Mouse (Mus musculus): Measurements from ENCODE around the gene Tmprss4. TPM values are rescaled to one million over a fixed set of nuclear protein-coding genes. Genes with fewer than 3 reads are reported as not detected.
A peak's percentile ranks its signal among the peaks of the same experiment; 100 is the strongest.

Tmprss4 gene
- 0.08 and 0.18 TPM in 2 replicates for polyA plus RNA-seq (2012; rRNA removed)

GRCm38 (mm10) chr9:45203797-45204410, at the start of gene Tmprss4:
TSS of gene Tmprss4 (minus strand) at chr9:45204092.
- no peak for DNase-seq (ENCODE audit: extremely low spot score in 1 of 2, low spot score in 1 of 2)

- DNase-seq (ENCODE audit: extremely low spot score in 1 of 2, low spot score in 1 of 2): no peak
Observed at GRCm38 (mm10) chr9:45252395-45252794, 48.5 kb upstream of the Tmprss4 start.

- no peak for DNase-seq (ENCODE audit: extremely low spot score in 1 of 2, low spot score in 1 of 2)
Observed at GRCm38 (mm10) chr9:45251990-45252389, 48.1 kb upstream of the Tmprss4 start.

GRCm38 (mm10) chr9:45251281-45251680, 47.4 kb upstream of the Tmprss4 start:
- DNase-seq (ENCODE audit: extremely low spot score in 1 of 2, low spot score in 1 of 2): no peak

- DNase-seq (ENCODE audit: extremely low spot score in 1 of 2, low spot score in 1 of 2): no peak
Observed at GRCm38 (mm10) chr9:45250306-45250705, 46.4 kb upstream of the Tmprss4 start.

- no peak for DNase-seq (ENCODE audit: extremely low spot score in 1 of 2, low spot score in 1 of 2)
Observed at GRCm38 (mm10) chr9:45247536-45247935, 43.6 kb upstream of the Tmprss4 start.

- DNase-seq (ENCODE audit: extremely low spot score in 1 of 2, low spot score in 1 of 2): no peak
Observed at GRCm38 (mm10) chr9:45246060-45246459, 42.2 kb upstream of the Tmprss4 start.

GRCm38 (mm10) chr9:45245432-45245831, 41.5 kb upstream of the Tmprss4 start:
- no peak for DNase-seq (ENCODE audit: extremely low spot score in 1 of 2, low spot score in 1 of 2)

- no peak for DNase-seq (ENCODE audit: extremely low spot score in 1 of 2, low spot score in 1 of 2)
Observed at GRCm38 (mm10) chr9:45241397-45241796, 37.5 kb upstream of the Tmprss4 start.

- DNase-seq (ENCODE audit: extremely low spot score in 1 of 2, low spot score in 1 of 2): no peak
Observed at GRCm38 (mm10) chr9:45236744-45237143, 32.9 kb upstream of the Tmprss4 start.

- DNase-seq (ENCODE audit: extremely low spot score in 1 of 2, low spot score in 1 of 2): no peak
Observed at GRCm38 (mm10) chr9:45235668-45236227, 31.9 kb upstream of the Tmprss4 start.

- DNase-seq (ENCODE audit: extremely low spot score in 1 of 2, low spot score in 1 of 2): no peak
Observed at GRCm38 (mm10) chr9:45229359-45229758, 25.5 kb upstream of the Tmprss4 start.

GRCm38 (mm10) chr9:45221567-45221966, 17.7 kb upstream of the Tmprss4 start:
- DNase-seq (ENCODE audit: extremely low spot score in 1 of 2, low spot score in 1 of 2): peak; percentile 77 to 99

- DNase-seq (ENCODE audit: extremely low spot score in 1 of 2, low spot score in 1 of 2): no peak
Observed at GRCm38 (mm10) chr9:45219644-45220043, 15.8 kb upstream of the Tmprss4 start.

GRCm38 (mm10) chr9:45215526-45216179, 11.8 kb upstream of the Tmprss4 start:
- no peak for DNase-seq (ENCODE audit: extremely low spot score in 1 of 2, low spot score in 1 of 2)

- DNase-seq (ENCODE audit: extremely low spot score in 1 of 2, low spot score in 1 of 2): no peak
Observed at GRCm38 (mm10) chr9:45212001-45212400, 8.1 kb upstream of the Tmprss4 start.

GRCm38 (mm10) chr9:45207015-45207743, 3.3 kb upstream of the Tmprss4 start:
- DNase-seq (ENCODE audit: extremely low spot score in 1 of 2, low spot score in 1 of 2): no peak

GRCm38 (mm10) chr9:45206121-45206520, 2.2 kb upstream of the Tmprss4 start:
- DNase-seq (ENCODE audit: extremely low spot score in 1 of 2, low spot score in 1 of 2): no peak

- no peak for DNase-seq (ENCODE audit: extremely low spot score in 1 of 2, low spot score in 1 of 2)
Observed at GRCm38 (mm10) chr9:45205143-45205542, 1.3 kb upstream of the Tmprss4 start.

GRCm38 (mm10) chr9:45202021-45202798, 1.7 kb downstream of the Tmprss4 start:
- DNase-seq (ENCODE audit: extremely low spot score in 1 of 2, low spot score in 1 of 2): no peak

All from frontal cortex, adult 2 months (tissue).